Mouse (Mus musculus): Measurements from ENCODE around the gene H2al1f. TPM values are rescaled to one million over a fixed set of nuclear protein-coding genes. Genes with fewer than 3 reads are reported as not detected.
"Not testable (repeated sequence)": the region's sequence is repeated elsewhere in the genome, so short reads cannot be mapped to it uniquely, and the experiment has no call there.

Gene H2al1f
- polyA plus RNA-seq, 1 experiment from 2014 or later = not detected

DNA sequence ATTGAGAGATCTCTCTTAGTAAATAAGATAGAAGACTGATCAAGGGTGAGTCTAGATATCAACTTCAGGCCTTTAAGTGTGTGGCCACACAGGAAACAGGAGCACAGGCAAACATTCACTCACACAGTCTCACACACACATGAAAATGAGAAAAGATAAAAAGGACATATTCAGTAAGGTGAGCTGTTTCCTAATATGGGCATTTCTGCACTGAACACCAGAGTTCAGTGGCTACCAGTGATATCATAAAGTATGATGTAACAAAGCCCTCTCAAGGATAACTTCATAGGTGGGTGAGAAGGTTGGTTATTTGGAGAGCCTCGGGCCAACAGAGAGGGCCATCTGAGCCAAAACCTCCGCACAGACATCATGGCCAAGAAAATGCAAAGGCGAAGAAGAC lies 3.0 kb downstream of the H2al1f start, which contains the start of gene H2al1g:
Gene H2al1g (plus strand): TSS at position 301 of the 400 bp plus-strand sequence.
- not testable (repeated sequence) for H3K9me3 ChIP-seq (replicated peaks); ATAC-seq (ENCODE audit: low FRiP score); H3K27me3 ChIP-seq; H3K4me2 ChIP-seq (replicated peaks); H3K27ac ChIP-seq; H3K36me3 ChIP-seq; H3K4me1 ChIP-seq; H3K4me3 ChIP-seq; H3K9ac ChIP-seq
- WGBS = no CpG with 5 or more reads among the region's 3 CpGs

DNA sequence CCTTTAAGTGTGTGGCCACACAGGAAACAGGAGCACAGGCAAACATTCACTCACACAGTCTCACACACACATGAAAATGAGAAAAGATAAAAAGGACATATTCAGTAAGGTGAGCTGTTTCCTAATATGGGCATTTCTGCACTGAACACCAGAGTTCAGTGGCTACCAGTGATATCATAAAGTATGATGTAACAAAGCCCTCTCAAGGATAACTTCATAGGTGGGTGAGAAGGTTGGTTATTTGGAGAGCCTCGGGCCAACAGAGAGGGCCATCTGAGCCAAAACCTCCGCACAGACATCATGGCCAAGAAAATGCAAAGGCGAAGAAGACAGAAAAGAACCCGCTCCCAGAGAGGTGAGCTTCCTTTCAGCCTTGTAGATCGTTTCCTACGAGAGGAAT lies 6.2 kb downstream of the H2al1f start, which contains the start of gene H2al1h:
Gene H2al1h (plus strand): TSS at position 301 of the 400 bp plus-strand sequence.
- not testable (repeated sequence) for H3K27me3 ChIP-seq; H3K4me1 ChIP-seq; H3K4me2 ChIP-seq (replicated peaks); H3K9me3 ChIP-seq (replicated peaks); H3K4me3 ChIP-seq; ATAC-seq (ENCODE audit: low FRiP score); H3K27ac ChIP-seq; H3K36me3 ChIP-seq; H3K9ac ChIP-seq
- no CpG with 5 or more reads among the region's 6 CpGs for WGBS

DNA sequence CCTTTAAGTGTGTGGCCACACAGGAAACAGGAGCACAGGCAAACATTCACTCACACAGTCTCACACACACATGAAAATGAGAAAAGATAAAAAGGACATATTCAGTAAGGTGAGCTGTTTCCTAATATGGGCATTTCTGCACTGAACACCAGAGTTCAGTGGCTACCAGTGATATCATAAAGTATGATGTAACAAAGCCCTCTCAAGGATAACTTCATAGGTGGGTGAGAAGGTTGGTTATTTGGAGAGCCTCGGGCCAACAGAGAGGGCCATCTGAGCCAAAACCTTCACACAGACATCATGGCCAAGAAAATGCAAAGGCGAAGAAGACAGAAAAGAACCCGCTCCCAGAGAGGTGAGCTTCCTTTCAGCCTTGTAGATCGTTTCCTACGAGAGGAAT lies 9.4 kb downstream of the H2al1f start, which contains the start of gene H2al1i:
Gene H2al1i (plus strand): TSS at position 301 of the 400 bp plus-strand sequence.
- H3K4me1 ChIP-seq; H3K4me3 ChIP-seq; H3K36me3 ChIP-seq; H3K27me3 ChIP-seq; H3K9me3 ChIP-seq (replicated peaks); H3K4me2 ChIP-seq (replicated peaks); H3K9ac ChIP-seq; ATAC-seq (ENCODE audit: low FRiP score); H3K27ac ChIP-seq: not testable (repeated sequence)
- WGBS = 60% methylated on average over 1 of the region's 5 CpGs

DNA sequence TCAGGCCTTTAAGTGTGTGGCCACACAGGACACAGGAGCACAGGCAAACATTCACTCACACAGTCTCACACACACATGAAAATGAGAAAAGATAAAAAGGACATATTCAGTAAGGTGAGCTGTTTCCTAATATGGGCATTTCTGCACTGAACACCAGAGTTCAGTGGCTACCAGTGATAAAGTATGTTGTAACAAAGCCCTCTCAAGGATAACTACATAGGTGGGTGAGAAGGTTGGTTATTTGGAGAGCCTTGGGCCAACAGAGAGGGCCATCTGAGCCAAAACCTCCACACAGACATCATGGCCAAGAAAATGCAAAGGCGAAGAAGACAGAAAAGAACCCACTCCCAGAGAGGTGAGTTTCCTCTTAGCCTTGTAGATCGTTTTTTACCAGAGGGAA lies 12.6 kb downstream of the H2al1f start, which contains the start of gene H2al1j:
Gene H2al1j (plus strand): TSS at position 301 of the 400 bp plus-strand sequence.
- WGBS = 100% methylated on average over 2 of the region's 2 CpGs
- not testable (repeated sequence) for H3K4me3 ChIP-seq; H3K36me3 ChIP-seq; H3K4me2 ChIP-seq (replicated peaks); H3K9me3 ChIP-seq (replicated peaks); H3K27me3 ChIP-seq; ATAC-seq (ENCODE audit: low FRiP score); H3K4me1 ChIP-seq; H3K9ac ChIP-seq; H3K27ac ChIP-seq

DNA sequence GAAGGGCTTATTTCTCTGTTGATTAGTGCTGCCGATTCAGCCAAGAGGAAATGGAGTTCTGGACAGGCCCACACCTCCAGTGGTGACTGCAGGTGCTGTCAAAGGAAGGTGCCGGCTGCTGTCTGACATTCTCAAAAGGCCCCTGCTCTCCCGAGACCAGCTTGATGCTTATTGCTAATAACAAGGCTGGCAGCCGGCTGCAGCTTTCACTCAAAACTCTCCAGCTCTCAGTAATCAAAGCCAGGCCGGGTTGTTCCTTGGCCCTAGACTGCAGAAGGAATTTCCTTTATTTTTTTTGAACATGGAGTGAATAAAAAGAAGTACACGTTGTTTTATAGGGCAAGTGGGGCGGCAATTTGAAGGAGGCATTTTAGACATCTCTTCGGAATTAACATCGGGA lies 30.8 kb downstream of the H2al1f start:
- ATAC-seq (ENCODE audit: low FRiP score) = no peak
- Histone ChIP-seq H3K9ac (no peak overlapping the region), H3K4me1 (no peaks in the 10 kb centered on the region), H3K4me2 (replicated peaks) (no peak overlapping the region), H3K9me3 (replicated peaks) (no peaks in the 10 kb centered on the region), H3K4me3 (no peak overlapping the region), H3K36me3 (no peaks in the 10 kb centered on the region), H3K27ac (no peak overlapping the region), H3K27me3 (0 out of 2 replicates have a peak, but pooled peaks cover 4% of the 10 kb centered on the region)
- 72% methylated on average over 9 of the region's 9 CpGs for WGBS

DNA sequence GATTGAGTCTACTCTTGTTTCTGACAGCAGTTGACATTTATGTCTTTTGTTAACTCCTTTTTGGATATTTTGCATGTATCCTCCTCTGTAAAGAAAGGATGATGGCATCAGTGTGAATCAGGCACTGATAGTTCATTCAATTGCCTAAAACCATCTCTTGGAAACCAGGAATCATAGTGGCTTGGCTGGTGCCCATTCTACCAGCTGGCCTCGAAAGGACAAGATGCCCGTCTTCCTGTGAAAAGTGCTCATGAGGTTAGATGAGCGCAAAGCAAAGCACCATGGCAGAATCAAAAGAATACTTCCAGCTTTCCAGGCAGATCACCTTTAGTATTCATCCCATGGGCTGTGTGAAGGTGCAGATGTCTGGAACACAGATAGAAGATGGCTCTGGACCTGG lies 31.8 kb downstream of the H2al1f start:
- Histone ChIP-seq H3K36me3 (no peaks in the 10 kb centered on the region), H3K27me3 (0 out of 2 replicates have a peak, but pooled peaks cover 4% of the 10 kb centered on the region), H3K9ac (no peak overlapping the region), H3K4me3 (no peak overlapping the region), H3K4me1 (no peaks in the 10 kb centered on the region), H3K4me2 (replicated peaks) (no peak overlapping the region), H3K27ac (no peak overlapping the region), H3K9me3 (replicated peaks) (no peaks in the 10 kb centered on the region)
- WGBS = 96% methylated on average over 3 of the region's 3 CpGs
- ATAC-seq (ENCODE audit: low FRiP score) = no peak

DNA sequence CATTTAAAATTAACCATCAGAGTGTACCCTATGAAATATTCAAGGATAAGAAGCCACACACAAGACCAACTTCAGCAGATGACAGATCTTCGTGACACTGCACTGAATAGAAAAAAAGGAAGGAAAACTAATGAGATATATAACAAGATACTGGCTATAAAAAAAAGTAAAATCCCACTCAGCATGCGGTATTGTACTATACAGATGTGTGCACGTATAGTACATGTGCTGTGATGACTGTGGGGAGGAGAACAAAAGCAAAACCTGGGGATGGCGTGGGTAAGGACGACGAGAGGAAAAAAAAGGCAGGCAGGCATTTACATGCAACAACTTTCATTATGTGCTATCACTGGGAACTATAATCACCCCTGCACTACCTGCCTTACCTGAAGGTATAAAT lies 45.9 kb downstream of the H2al1f start:
- Histone ChIP-seq H3K4me2 (replicated peaks) (no peak overlapping the region), H3K27ac (no peak overlapping the region), H3K9ac (no peak overlapping the region), H3K27me3 (peaks cover 6% of the 10 kb centered on the region), H3K4me3 (no peak overlapping the region), H3K36me3 (no peaks in the 10 kb centered on the region), H3K4me1 (peaks cover 4% of the 10 kb centered on the region; the same call in 1 of the 2 replicates), H3K9me3 (replicated peaks) (no peaks in the 10 kb centered on the region)
- 85% methylated on average over 6 of the region's 6 CpGs for WGBS
- no peak for ATAC-seq (ENCODE audit: low FRiP score)

DNA sequence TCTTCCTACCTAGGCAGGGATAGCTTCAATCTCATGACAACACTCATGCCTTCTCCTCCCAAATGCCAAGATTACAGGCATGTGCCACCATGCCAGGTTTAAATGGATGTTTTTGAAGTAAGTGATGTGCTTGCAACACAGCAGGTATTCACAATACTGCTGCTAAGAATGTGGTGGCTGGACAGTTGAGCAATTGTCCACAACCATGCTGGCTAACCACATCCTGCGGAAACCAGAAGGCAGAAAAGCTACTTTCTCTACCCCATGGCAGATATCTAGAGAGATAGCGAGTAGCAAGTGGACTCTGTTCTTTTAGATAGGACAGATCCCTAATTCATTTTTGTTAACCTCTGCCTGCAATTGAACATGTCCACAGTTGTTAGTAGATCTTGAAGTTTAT lies 46.3 kb downstream of the H2al1f start:
- H3K4me1 ChIP-seq = peaks cover 4% of the 10 kb centered on the region; the same call in 1 of the 2 replicates
- H3K4me2 ChIP-seq (replicated peaks) = no peak overlapping the region
- H3K36me3 ChIP-seq = no peaks in the 10 kb centered on the region
- no peak overlapping the region for H3K4me3 ChIP-seq
- H3K9ac ChIP-seq = no peak overlapping the region
- H3K27me3 ChIP-seq = peaks cover 9% of the 10 kb centered on the region
- no peak for ATAC-seq (ENCODE audit: low FRiP score)
- H3K27ac ChIP-seq = no peak overlapping the region
- 87% methylated on average over 2 of the region's 2 CpGs for WGBS
- H3K9me3 ChIP-seq (replicated peaks) = no peaks in the 10 kb centered on the region

DNA sequence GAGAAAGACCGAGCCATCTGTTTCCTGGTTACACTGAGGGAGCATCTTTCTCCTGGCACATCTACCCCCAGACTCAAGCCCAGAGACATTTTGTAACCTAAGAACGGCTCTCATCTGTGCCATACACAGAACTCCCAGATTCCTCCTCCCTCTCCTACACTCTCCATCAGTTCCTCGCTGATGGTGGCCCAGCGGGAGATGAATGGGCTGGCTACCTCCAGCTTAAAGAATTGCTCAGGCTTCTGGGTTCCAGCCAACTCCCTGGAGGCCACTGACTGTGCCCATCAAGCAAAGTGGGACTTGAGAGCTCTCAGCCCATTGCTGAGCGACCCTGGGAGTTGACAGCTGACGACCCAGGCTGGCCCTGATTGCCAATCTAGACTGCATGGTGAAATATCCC lies 48.9 kb downstream of the H2al1f start:
- Histone ChIP-seq H3K27ac (no peak overlapping the region), H3K9me3 (replicated peaks) (no peaks in the 10 kb centered on the region), H3K4me1 (peaks cover 4% of the 10 kb centered on the region; the same call in 1 of the 2 replicates), H3K4me3 (no peak overlapping the region), H3K27me3 (peaks cover 17% of the 10 kb centered on the region), H3K9ac (no peak overlapping the region), H3K4me2 (replicated peaks) (no peak overlapping the region), H3K36me3 (no peaks in the 10 kb centered on the region)
- no peak for ATAC-seq (ENCODE audit: low FRiP score)
- WGBS = 48% methylated on average over 6 of the region's 6 CpGs

Other genes with a start within 250 kb of the H2al1f start
- not detected in 2 replicates for gene H2al1a, start 15.9 kb upstream of the H2al1f start, polyA plus RNA-seq (2016; fragmentation: Nextera tagmentation; extraction: Ambion mirVana)
- gene H2al1b, start 12.7 kb upstream of the H2al1f start, polyA plus RNA-seq (2016; fragmentation: Nextera tagmentation; extraction: Ambion mirVana) = not detected in 2 replicates
- gene H2al1c, start 9.5 kb upstream of the H2al1f start, polyA plus RNA-seq (2016; fragmentation: Nextera tagmentation; extraction: Ambion mirVana) = not detected in 2 replicates
- gene H2al1d, start 6.3 kb upstream of the H2al1f start, polyA plus RNA-seq (2016; fragmentation: Nextera tagmentation; extraction: Ambion mirVana) = not detected in 2 replicates
- not detected in 2 replicates for gene H2al1e, start 3.2 kb upstream of the H2al1f start, polyA plus RNA-seq (2016; fragmentation: Nextera tagmentation; extraction: Ambion mirVana)
- gene H2al1g, start 3.1 kb downstream of the H2al1f start, polyA plus RNA-seq (2016; fragmentation: Nextera tagmentation; extraction: Ambion mirVana) = not detected in 2 replicates
- not detected in 2 replicates for gene H2al1h, start 6.3 kb downstream of the H2al1f start, polyA plus RNA-seq (2016; fragmentation: Nextera tagmentation; extraction: Ambion mirVana)
- not detected in 2 replicates for gene H2al1i, start 9.5 kb downstream of the H2al1f start, polyA plus RNA-seq (2016; fragmentation: Nextera tagmentation; extraction: Ambion mirVana)
- gene H2al1j, start 12.7 kb downstream of the H2al1f start, polyA plus RNA-seq (2016; fragmentation: Nextera tagmentation; extraction: Ambion mirVana) = not detected in 2 replicates